In the genomic region with DNA sequence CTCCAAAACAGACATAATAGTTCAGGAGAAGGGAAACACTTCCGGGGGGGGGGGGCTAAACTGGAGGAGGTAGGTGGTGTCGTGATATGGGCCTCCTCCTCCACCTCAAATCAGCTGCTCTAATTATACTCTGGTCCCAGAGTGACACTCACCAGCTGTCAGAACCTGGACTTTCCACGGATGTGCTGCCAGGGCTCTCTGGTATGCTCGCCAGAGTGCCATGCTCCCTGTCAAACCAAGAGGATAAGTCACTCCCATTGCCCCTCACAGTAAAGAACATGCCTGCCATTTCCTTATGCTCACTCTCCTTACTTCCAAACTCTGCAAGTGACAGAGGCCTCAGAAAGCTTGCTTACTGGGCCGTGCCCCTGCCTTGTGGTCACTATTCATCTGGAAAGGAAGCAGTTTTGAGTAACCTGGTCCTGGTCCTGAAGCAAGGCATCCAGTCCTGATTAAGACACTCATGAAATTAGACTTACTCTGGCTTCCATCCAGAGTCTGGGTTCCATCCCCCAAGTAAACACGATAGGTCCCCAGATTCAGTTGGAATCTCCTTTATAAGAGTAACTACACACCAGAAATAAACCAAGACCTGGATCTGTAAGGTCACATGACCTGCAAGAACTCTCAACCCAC, we compare ENCODE assay signal across 9 mouse cellular contexts. TPM values are rescaled to one million over a fixed set of nuclear protein-coding genes. Genes with fewer than 3 reads are reported as not detected.
DNase-seq lines count a peak whose midpoint lies in the region; ATAC-seq and TF ChIP-seq lines count a peak whose summit lies in the region.
"Had no signal": no experiment of that assay in that cellular context is flagged by ENCODE, and none has a peak within 500 bp of the region (broad histone marks: within the 10 kb centered on the region; RNA-seq: fewer than 3 reads in every experiment).

No protein-coding gene starts in this region.

- ATAC-seq in forebrain, embryonic 13.5 days: peak; percentile 16
- ATAC-seq in hindbrain, embryonic 12.5 days (ENCODE audit: low FRiP score): peak; percentile 23; the same call in 1 of the 2 replicates
- ATAC-seq in lung, postnatal 0 days: peak; percentile 16

- TF ChIP-seq CTCF in lung, adult 2 months (IDR thresholded peaks at IDR 0.05; ENCODE audit: insufficient read depth, low read length): no peak
- TF ChIP-seq CTCF in lung, postnatal 0 days (IDR thresholded peaks at IDR 0.05): no peak

- intact Hi-C loops in left cerebral cortex, postnatal 4 days (cut with DNase I): no loop called here

- peak overlapping the region; percentile 99 for H3K4me3 ChIP-seq in lung, adult 2 months (replicated peaks; ENCODE audit: extremely low read depth, low read depth, low read length)
- peak overlapping the region; percentile 56 for H3K4me3 ChIP-seq in forebrain, embryonic 13.5 days
- peak overlapping the region; percentile 69 for H3K4me3 ChIP-seq in hindbrain, embryonic 12.5 days
- peak overlapping the region; percentile 63 for H3K4me3 ChIP-seq in lung, postnatal 0 days (ENCODE audit: low read depth, low read length)

- TF ChIP-seq EP300 in lung, postnatal 0 days (IDR thresholded peaks at IDR 0.05): no peak

- no peaks in the 10 kb centered on the region for H3K9me3 ChIP-seq in forebrain, embryonic 13.5 days (replicated peaks)
- H3K9me3 ChIP-seq in hindbrain, embryonic 12.5 days (replicated peaks): no peaks in the 10 kb centered on the region
- no peaks in the 10 kb centered on the region for H3K9me3 ChIP-seq in lung, postnatal 0 days (ENCODE audit: low read length)

- TF ChIP-seq POLR2A in lung, adult 2 months (IDR thresholded peaks at IDR 0.05; ENCODE audit: borderline replicate concordance, extremely low read depth, low read depth, low read length): no peak

- peak overlapping the region; percentile 72 for H3K9ac ChIP-seq in forebrain, embryonic 13.5 days
- H3K9ac ChIP-seq in hindbrain, embryonic 12.5 days: peak overlapping the region; percentile 76
- peak overlapping the region; percentile 73 for H3K9ac ChIP-seq in lung, postnatal 0 days (replicated peaks; ENCODE audit: low read depth)

- DNase-seq in lung, adult 2 months: no peak
- DNase-seq in lung, postnatal 25 days (ENCODE audit: low spot score): no peak
- DNase-seq in lung, postnatal 0 days (ENCODE audit: low spot score): no peak
- no peak for DNase-seq in adrenal gland, postnatal 10 days
- DNase-seq in layer of hippocampus, adult 18-20 months (ENCODE audit: low spot score in 2 of 2): no peak
- DNase-seq in left cerebral cortex, postnatal 4 days: no peak

- H3K4me2 ChIP-seq in forebrain, embryonic 13.5 days: peak overlapping the region; percentile 79
- H3K4me2 ChIP-seq in hindbrain, embryonic 12.5 days (replicated peaks): peak overlapping the region; percentile 78
- H3K4me2 ChIP-seq in lung, postnatal 0 days (replicated peaks; ENCODE audit: low read depth, low read length): peak overlapping the region; percentile 64

- 29% methylated on average over 6 of the region's 6 CpGs for WGBS in lung, adult 2 months
- WGBS in forebrain, embryonic 13.5 days: 41% methylated on average over 6 of the region's 6 CpGs
- 34% methylated on average over 6 of the region's 6 CpGs for WGBS in hindbrain, embryonic 12.5 days
- 27% methylated on average over 6 of the region's 6 CpGs for WGBS in lung, postnatal 0 days

- no peaks in the 10 kb centered on the region for H3K27me3 ChIP-seq in forebrain, embryonic 13.5 days
- H3K27me3 ChIP-seq in hindbrain, embryonic 12.5 days: no peaks in the 10 kb centered on the region
- no peaks in the 10 kb centered on the region for H3K27me3 ChIP-seq in lung, postnatal 0 days (replicated peaks; ENCODE audit: insufficient read depth, low read length)

- H3K27ac ChIP-seq in forebrain, embryonic 13.5 days: no peak overlapping the region
- H3K27ac ChIP-seq in hindbrain, embryonic 12.5 days: no peak overlapping the region
- H3K27ac ChIP-seq in lung, postnatal 0 days (ENCODE audit: low read length): peak overlapping the region; percentile 81; the same call in 1 of the 2 replicates

- peaks cover 8% of the 10 kb centered on the region; the same call in 1 of the 2 replicates for H3K4me1 ChIP-seq in lung, adult 2 months (ENCODE audit: control insufficient read depth, insufficient read depth, low read length)
- peaks cover 14% of the 10 kb centered on the region for H3K4me1 ChIP-seq in forebrain, embryonic 13.5 days
- peaks cover 11% of the 10 kb centered on the region for H3K4me1 ChIP-seq in hindbrain, embryonic 12.5 days
- H3K4me1 ChIP-seq in lung, postnatal 0 days (ENCODE audit: insufficient read depth, low read depth, low read length): peaks cover 8% of the 10 kb centered on the region; the same call in 1 of the 2 replicates

- peaks cover 36% of the 10 kb centered on the region for H3K36me3 ChIP-seq in forebrain, embryonic 13.5 days (ENCODE audit: poor library complexity, severe bottlenecking)
- peaks cover 38% of the 10 kb centered on the region for H3K36me3 ChIP-seq in hindbrain, embryonic 12.5 days
- H3K36me3 ChIP-seq in lung, postnatal 0 days (ENCODE audit: insufficient read depth, low read length): peaks cover 16% of the 10 kb centered on the region

RNA-seq across cellular contexts. Expression of gene Mpv17, which starts 0.4 kb away (rescaled TPM):
- polyA plus RNA-seq in lung, adult 2 months (2012; rRNA removed): 86.4 and 93.4 TPM in 2 replicates
- 56.7 and 57.1 TPM in 2 replicates for polyA plus RNA-seq in forebrain, embryonic 13.5 days (2015; fragmentation: Nextera tagmentation; extraction: Ambion mirVana)
- polyA plus RNA-seq in hindbrain, embryonic 12.5 days (2016; fragmentation: Nextera tagmentation; extraction: Ambion mirVana): 50.1 and 54.4 TPM in 2 replicates
- polyA plus RNA-seq in lung, postnatal 0 days (2015; fragmentation: Nextera tagmentation; extraction: Ambion mirVana): 38.2 and 53.6 TPM in 2 replicates
- total RNA-seq in adrenal gland, postnatal 10 days (2021): 10 to 100 TPM; 42.3 to 46.1 TPM
- total RNA-seq in layer of hippocampus, adult 18-20 months (2021): 10 to 100 TPM; 57.4 to 61.8 TPM
- 10 to 100 TPM; 25.1 to 31.4 TPM for total RNA-seq in left cerebral cortex, postnatal 4 days (2021)

RNA-seq across cellular contexts. Expression of gene Ucn, which starts 15.0 kb away (rescaled TPM):
- not detected in 2 replicates for polyA plus RNA-seq in lung, adult 2 months (2012; rRNA removed)
- not detected in 2 replicates for polyA plus RNA-seq in forebrain, embryonic 13.5 days (2015; fragmentation: Nextera tagmentation; extraction: Ambion mirVana)
- not detected in 2 replicates for polyA plus RNA-seq in hindbrain, embryonic 12.5 days (2016; fragmentation: Nextera tagmentation; extraction: Ambion mirVana)
- not detected in 2 replicates for polyA plus RNA-seq in lung, postnatal 0 days (2015; fragmentation: Nextera tagmentation; extraction: Ambion mirVana)
- not detected for total RNA-seq in adrenal gland, postnatal 10 days (2021)
- not detected for total RNA-seq in layer of hippocampus, adult 18-20 months (2021)
- not detected for total RNA-seq in left cerebral cortex, postnatal 4 days (2021)
- total RNA-seq: layer of hippocampus, postnatal 10 days had no signal

RNA-seq across cellular contexts. Expression of gene Gm29609, which starts 26.1 kb away (rescaled TPM):
- polyA plus RNA-seq in lung, adult 2 months (2012; rRNA removed): 2.2 and 2.7 TPM in 2 replicates
- polyA plus RNA-seq in forebrain, embryonic 13.5 days (2015; fragmentation: Nextera tagmentation; extraction: Ambion mirVana): 1.5 and 1.9 TPM in 2 replicates
- 1.8 and 2.3 TPM in 2 replicates for polyA plus RNA-seq in hindbrain, embryonic 12.5 days (2016; fragmentation: Nextera tagmentation; extraction: Ambion mirVana)
- 0.73 TPM in 1 of 2 replicates, not detected in the other for polyA plus RNA-seq in lung, postnatal 0 days (2015; fragmentation: Nextera tagmentation; extraction: Ambion mirVana)
- total RNA-seq in adrenal gland, postnatal 10 days (2021): 1 to 10 TPM; 1.5 to 2.8 TPM
- total RNA-seq in layer of hippocampus, adult 18-20 months (2021): 1 to 10 TPM; 3.6 to 3.8 TPM
- total RNA-seq in left cerebral cortex, postnatal 4 days (2021): 1 to 10 TPM; 2.7 to 4.4 TPM

RNA-seq across cellular contexts. Expression of gene Gtf3c2, which starts 26.3 kb away (rescaled TPM):
- 39.2 and 59.2 TPM in 2 replicates for polyA plus RNA-seq in lung, adult 2 months (2012; rRNA removed)
- polyA plus RNA-seq in forebrain, embryonic 13.5 days (2015; fragmentation: Nextera tagmentation; extraction: Ambion mirVana): 76.5 and 86.9 TPM in 2 replicates
- 86.0 and 89.2 TPM in 2 replicates for polyA plus RNA-seq in hindbrain, embryonic 12.5 days (2016; fragmentation: Nextera tagmentation; extraction: Ambion mirVana)
- 24.2 and 26.2 TPM in 2 replicates for polyA plus RNA-seq in lung, postnatal 0 days (2015; fragmentation: Nextera tagmentation; extraction: Ambion mirVana)
- total RNA-seq in adrenal gland, postnatal 10 days (2021): 10 to 100 TPM; 46.3 to 64.2 TPM
- total RNA-seq in layer of hippocampus, adult 18-20 months (2021): 10 to 100 TPM; 57.7 to 60.9 TPM
- 10 to 100 TPM; 68.9 to 74.0 TPM for total RNA-seq in left cerebral cortex, postnatal 4 days (2021)

RNA-seq across cellular contexts. Expression of gene Trim54, which starts 37.1 kb away (rescaled TPM):
- polyA plus RNA-seq in lung, adult 2 months (2012; rRNA removed): 3.8 and 14.9 TPM in 2 replicates
- not detected in 2 replicates for polyA plus RNA-seq in forebrain, embryonic 13.5 days (2015; fragmentation: Nextera tagmentation; extraction: Ambion mirVana)
- 0.40 and 0.86 TPM in 2 replicates for polyA plus RNA-seq in hindbrain, embryonic 12.5 days (2016; fragmentation: Nextera tagmentation; extraction: Ambion mirVana)
- polyA plus RNA-seq in lung, postnatal 0 days (2015; fragmentation: Nextera tagmentation; extraction: Ambion mirVana): 0.49 and 0.55 TPM in 2 replicates
- 10 to 100 TPM in 1 of 2 experiments, 1 to 10 TPM in 1; 3.3 to 16.1 TPM for total RNA-seq in adrenal gland, postnatal 10 days (2021)
- total RNA-seq in layer of hippocampus, adult 18-20 months (2021): not detected
- not detected for total RNA-seq in left cerebral cortex, postnatal 4 days (2021)
- total RNA-seq: layer of hippocampus, postnatal 10 days had no signal
